Mouse (Mus musculus): ENCODE data around the gene Ak8.

Ak8 gene

DNA sequence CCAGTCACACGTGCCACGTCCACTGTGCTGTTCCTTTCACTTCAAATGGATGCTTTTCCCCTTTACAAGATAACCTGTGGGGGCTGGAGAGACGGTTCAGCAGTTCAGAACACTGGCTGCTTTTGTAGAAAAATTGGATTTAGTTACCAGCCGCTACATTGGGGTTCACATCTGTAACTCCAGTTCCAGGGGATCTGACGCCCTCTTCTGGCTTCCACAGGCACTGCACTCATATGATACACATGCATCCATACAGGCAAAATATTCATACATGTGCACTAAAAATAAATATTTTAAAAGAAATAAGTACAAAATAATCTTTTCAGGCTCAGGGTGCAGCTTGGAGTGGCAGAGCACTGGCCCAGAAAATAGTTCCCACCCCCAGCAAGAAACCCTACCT, 94.7 kb downstream of the Ak8 start:
- no peak for DNase-seq (ENCODE audit: low spot score in 2 of 2)

DNA sequence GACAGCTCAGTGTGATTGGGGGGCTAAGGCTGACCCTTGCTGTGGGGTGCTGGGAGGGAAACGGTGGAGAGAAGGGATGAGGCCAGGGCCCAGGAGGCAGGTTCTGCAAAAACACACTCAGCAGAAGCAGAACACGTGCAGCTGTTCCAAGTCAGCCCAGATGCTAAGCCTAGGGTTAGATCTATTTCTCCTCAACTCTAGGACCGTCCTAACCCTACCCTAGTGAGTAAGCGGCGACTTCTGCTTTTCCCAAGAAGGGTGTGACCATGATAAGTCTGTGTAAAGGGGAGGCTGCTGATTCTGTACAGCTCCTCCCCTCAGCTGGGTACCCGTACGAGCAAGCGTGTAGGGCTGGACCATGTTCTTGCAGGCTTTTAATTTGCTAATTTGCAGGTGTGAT, 96.3 kb downstream of the Ak8 start:
- DNase-seq (ENCODE audit: low spot score in 2 of 2): no peak

DNA sequence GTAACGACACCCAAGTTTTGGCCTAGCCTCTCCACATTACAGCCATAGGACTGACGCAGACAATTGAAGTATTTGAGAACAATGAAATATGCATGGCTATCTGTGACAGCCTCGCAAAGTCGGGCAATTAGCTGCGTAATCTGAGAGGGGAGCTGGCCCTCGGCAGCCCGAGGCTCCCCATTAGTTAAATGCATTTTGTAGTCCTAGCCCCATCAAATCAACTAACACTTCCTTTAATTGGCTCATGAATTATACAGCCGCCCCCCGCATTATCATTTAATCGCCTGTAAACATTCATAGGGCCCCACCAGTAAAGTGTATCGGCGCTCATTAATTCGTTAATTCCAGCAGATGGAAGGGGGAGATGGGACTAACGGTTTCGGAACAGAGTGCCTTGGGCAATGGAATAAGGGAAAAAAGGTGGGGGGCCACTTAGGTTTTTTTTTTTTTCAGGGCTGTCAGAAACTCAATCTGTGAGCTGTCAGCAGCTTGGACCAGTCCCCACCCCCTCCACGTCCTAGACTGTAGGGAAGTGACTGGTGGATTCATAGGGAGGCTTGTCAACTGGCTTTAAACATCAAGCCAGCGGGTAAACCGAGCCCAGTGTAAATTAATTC, 97.6 kb downstream of the Ak8 start:
- no peak for DNase-seq (ENCODE audit: low spot score in 2 of 2)

DNA sequence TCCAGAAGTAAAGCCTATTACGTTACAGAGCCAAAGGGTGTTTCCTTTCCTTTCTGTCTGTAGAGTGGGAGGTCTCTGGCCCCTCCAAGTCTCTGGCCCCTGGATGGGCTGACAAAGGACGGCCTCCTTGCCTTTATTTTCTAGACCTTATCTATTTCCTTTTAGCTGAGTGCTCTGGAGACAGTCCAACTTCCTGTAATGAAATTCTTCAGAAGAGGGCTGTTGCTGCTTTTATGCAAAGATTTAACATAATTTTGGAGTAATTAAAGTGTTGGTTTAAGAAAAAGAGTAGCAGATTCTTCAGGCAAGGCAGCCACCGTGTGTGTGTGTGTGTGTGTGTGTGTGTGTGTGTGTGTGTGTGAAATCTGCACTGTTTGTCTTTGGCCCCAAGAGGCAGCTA, 98.4 kb downstream of the Ak8 start:
- no peak for DNase-seq (ENCODE audit: low spot score in 2 of 2)

DNA sequence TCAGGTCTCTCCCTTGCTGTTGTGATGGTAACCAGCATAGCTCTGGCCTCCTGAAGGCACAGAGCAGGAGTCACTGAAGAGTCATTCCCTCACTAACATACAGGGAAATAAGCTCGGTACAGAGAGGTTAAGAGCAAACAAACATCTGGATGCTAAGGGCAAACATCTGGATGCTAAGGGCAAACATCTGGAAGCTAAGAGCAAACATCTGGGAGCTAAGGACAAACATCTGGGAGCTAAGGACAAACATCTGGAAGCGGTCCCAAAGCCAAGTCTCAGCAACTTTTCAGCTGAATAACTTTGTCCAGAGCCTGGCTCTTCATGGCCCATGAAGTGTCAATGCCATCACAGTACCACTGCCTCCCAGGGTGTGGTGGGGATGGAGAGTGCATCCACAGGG, 99.6 kb downstream of the Ak8 start:
- no peak for DNase-seq (ENCODE audit: low spot score in 2 of 2)

DNA sequence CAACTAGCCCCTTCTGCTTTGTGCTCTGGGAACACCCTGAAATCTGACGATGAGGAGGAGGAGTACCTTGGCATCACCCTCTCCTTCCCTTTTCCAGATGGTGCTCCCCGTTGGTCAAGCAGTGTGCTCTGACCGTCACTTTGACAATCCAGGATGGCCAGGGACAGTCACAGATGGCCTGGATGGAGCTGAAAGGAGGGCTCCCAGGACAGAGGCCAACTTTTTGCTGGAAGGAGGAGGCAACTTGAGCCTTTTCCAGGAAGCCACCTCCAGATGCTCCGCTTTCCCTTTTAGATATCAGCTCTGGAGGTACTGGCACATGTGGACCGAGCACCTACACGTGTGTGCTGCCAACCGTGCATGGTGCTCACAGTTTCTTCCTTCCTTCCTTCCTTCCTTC, 103.4 kb downstream of the Ak8 start:
- DNase-seq (ENCODE audit: low spot score in 2 of 2): peak in 1 of 2 experiments; percentile 19

DNA sequence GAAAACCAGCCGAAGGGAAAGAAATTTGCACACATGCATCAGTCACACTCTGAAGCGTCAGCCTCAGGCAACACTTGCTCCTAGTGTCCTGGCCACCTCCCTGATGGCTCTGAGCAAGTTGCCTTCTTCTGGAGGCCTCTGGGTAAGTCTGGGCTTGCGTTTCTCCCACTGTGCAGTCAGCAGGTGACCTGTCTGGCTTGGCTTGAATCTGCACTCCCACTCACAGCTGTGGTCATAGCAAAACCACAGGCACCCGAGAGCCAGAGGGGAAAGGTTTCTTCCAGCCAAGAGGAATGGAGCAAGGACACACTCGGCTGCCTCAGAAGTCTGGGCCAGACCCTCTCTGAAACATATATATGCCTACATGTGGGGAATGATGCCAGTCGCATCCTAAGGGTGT, 108.9 kb downstream of the Ak8 start:
- no peak for DNase-seq (ENCODE audit: low spot score in 2 of 2)

DNA sequence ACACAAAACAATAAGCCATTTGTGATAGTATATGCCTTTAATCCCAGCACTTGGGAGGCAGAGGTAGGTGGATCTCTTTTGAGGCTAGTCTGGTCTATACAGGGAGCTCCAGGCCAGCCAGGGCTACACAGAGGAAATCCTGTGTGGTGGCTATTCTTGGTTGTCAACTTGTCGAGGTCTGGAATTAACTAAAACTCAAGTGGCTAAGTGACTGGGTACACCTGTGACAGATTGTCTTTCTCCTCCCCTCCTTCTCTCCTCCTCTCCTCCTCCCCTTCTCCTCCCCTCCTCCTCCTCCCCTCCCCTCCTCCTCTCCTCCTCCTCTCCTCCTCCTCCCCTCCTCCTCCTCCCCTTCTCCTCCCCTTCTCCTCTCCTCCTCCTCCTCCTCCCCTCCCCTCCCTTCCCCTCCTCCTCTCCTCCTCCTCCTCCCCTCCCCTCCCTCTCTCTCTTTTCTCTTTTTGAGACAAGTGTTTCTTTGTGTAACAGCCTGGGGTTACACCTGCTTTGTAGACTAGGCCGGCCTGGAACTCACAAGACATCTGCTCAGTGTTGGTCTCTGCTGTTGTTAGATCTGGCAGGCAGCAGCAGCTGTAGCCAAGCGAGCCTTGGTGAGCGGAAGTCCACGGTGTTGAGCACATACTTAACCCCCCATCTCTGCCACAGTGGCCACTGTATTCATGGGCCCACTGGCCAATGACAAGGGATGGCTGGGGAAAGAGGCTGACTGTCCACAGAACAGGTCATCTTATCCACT, 110.5 kb downstream of the Ak8 start:
- DNase-seq (ENCODE audit: low spot score in 2 of 2): no peak

DNA sequence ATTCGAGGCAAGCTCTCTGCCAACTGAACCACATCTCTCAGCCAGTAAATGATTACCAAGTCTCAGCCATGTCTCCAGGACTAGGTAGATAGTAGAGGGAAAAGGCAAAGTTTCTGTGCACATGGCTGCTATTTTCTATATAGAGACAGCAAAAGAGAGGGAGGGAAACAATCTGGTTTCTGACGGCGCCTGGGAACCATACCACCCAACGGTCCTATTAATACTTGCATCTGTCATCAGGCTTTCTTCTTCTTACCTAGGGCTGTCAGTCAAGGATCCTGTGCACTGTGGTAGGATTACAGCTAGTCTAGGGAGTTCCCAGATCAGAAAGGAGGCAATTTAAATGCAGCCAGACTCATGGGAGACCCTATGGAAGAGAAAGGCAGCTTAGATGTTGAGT, 118.9 kb downstream of the Ak8 start:
- peak in 1 of 2 experiments; percentile 16 for DNase-seq (ENCODE audit: low spot score in 2 of 2)

DNA sequence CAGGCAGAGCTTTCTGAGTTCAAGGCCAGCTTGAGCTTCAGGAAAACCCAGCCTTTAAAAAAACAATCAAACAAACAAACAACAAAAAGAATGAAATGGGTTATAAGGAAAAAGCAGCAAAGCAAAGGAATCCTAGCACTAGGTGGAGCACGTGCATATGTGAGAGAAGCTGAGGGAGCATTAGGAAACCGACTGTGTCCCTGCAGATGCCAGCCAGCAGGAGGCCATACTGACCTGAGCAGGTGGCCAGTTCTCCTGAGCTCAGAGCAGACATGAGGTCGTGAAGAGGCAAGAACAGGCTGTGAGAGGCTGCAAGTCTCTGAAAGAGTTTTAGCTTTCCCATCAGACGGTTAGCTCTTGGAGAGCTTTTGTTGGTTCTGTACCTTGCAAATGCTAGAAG, 129.3 kb downstream of the Ak8 start:
- no peak for DNase-seq (ENCODE audit: low spot score in 2 of 2)

DNA sequence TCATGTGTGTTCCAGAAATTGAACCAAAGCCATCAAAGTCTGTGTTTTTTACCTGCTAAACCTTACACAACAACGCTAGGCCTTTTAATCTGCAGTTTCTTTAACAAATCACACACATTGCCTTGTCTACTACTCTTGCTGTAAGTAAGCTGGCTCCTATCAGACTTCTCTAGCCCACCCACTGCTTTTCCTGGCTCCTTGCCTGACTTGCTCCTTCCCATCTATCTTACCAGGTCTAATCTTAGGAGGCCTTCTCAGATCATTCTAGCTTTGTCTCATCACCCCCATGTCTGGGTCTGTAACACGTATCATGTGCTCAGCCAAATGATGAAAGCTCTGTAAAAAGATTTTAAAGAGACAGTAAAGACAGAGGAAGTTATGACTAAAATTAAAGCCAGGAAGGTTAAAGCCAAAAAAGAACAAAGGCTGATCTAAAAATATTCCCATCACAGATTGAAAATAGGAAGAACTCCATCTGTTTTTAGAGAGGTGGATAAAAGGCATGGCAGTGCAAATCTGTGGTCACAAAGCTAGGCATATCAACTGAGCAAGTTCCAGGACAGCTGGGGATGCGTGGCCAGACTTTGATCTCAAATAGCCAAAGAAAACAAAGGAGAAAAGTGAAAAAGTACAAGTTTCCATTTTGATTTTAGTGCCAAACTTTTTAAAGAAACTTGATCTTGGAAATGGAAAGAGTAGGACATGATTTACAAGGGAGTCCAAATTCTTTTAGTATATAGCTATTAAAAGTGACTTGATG, 136.4 kb downstream of the Ak8 start:
- DNase-seq (ENCODE audit: low spot score in 2 of 2): no peak

DNA sequence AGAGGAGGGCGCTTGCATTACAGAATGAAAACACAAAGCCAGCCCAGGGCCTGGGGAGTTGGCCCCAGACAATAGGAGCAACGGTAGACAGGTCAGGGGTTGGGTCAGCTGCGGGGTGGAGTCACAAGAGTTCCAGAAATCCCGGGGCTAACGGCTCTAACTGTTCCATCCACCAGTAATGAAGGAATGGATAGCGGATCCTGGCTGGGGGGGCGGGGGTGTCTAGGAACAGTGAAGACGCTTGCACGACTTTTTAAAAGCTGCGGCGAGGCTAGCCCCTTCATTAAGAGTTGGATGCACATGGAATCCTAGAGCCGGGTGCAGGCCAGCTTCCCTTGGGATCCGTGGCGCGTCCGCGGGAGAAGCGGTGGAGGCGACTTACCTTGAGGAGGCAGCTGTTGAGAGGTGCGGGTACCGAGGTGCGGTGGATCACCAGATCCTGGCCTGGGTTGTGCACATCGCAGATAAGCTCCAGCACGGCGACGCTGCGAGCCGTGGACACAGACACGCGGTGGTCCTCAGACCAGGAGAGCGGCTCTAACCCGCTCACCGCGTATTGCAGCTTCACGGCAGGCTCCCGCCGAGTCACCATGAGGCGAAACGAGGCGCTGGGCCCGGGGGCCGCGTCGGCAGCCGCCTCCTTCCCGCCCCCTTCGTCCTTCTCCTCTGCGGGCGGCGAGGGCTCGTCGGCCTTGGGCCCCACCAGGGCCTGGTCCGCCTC, 139.7 kb downstream of the Ak8 start:
- peak in 1 of 2 experiments; percentile 4 for DNase-seq (ENCODE audit: low spot score in 2 of 2)

DNA sequence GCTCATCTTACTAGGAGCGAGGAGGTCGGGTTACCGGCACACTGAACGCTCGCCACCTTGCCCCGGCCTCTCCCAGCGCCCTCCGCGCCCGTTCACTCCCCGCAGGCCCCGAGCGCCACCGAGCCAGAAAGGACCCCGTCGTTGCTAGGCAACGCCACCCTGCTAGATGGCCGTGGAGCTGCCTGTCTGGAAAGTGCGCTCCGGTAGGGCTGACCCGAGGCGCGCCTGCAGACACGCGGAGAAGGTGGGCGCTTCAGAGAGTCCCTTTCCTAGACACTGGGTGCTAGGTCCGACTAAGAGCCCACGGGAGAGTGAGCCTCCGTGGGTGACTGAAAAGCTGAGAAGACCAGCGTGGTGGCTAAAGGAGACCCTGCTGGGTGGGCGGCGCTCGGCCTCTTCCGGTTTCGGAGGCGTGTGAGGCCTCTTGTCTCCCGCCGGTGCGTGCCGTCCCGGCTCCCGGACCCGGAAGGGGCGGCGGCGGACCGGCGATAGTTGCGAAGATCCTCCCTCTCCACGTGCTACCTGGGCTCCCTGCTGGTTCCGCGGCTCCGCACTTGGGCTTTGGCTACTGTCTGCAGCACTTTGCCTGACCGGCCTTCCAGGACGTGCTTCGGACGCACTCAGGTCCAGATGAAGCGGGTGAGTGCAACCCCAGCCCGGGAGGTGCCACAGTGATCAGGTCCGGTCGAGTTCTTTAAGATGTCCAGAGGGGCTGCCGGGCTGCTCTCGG, 140.4 kb downstream of the Ak8 start, which contains the start of the genes Gtf3c4 and Ddx31:
TSS of gene Gtf3c4 (minus strand) at position 139 of the 730 bp plus-strand sequence.
TSS of gene Ddx31 (plus strand) at position 185 of the 730 bp plus-strand sequence.
- peak; percentile 89 to 90 for DNase-seq (ENCODE audit: low spot score in 2 of 2)

DNA sequence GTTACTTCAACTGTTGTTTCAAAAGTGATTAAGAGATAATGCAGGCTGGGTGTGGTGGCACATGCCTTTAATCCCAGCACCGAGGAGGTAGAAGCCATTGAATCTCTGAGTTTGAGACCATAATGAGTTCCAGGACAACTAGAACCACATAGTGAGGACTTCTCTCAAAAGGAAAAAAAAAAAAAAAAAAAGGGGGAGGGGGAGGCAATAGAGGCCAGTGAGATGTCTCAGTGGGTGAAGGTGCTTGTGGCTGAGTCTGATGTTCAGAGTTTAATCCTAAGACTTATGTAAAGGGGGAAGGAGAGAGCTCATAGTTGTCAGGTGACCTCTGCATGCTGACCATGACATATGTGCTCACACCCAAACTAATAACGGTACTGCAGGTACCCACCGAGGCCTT, 142.1 kb downstream of the Ak8 start:
- no peak for DNase-seq (ENCODE audit: low spot score in 2 of 2)

DNA sequence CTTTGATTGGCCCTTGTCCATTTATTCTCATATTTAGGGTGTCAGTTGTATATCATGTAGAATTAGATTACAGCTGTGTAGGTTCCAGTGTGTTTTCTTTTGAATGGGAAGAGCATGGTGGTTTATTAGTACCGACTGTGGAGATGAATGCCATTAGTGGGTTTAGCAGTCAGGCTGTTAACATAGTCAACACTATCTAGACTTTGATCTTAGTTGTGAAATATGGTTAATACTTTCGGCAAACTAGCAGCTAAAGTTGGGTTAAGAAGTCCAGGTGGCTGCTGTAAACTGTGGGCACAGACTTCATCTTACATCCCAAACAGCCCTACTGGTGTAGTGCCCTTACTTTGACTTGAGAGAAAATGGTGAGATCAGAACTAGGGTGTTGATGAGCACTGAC, 148.9 kb downstream of the Ak8 start:
- DNase-seq (ENCODE audit: low spot score in 2 of 2): no peak

DNA sequence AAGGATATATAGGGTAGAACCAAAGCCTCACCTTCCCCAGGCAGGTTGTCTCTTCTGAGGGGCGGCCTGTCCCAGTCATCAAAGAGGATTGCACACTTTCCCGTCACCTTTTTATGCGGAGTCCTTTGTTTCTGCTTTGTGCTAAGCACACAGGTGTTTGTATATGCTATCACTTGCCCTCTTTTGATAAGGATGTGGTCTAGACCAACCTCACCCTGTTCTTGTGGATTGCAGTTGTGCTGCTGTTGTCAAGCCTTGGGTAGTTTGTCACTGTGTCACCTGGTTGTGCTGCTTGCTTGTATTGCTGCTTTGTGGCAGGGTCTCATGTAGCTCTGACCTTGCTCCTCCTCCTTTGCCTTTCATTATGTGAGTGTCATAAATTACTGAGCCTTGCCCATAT, 152.6 kb downstream of the Ak8 start:
- DNase-seq (ENCODE audit: low spot score in 2 of 2): no peak

DNA sequence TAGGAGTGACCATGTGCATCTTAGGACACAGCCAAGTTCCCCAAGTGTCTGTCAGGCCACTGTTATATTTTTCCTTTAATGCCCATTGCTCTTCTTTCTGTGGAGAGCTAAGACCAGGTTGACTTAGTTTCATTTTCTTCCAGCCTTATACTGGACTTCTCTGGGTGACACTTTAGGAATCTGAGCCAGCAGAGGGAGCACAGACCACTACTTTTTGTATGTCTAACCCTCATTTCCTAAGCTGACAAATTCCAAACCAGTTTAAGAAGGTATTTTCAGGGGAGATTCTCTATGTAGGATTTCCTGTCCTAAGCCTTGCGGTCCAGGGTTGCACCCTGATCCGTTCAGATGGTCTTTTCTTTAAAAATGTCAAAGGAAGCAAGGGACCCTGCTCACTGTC, 155.8 kb downstream of the Ak8 start:
- DNase-seq (ENCODE audit: low spot score in 2 of 2): no peak

DNA sequence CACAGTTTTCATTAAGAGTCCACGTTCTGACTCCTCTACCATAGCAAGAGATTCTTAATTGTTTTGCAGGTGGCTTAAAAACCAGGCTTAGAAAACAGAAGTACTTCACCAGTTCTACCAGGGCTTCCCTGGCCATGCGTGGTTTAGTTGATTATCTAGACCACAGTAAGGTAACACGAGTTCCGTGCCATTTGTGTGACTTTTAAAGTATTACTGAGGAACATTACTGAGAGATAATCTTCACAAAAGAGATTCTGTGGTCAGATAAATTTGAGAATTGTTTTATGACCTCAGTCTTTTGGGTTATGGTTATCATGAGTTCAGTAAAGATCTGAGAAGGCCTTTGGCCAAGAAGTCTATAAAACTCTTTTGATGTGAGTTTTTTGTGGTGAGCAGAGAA, 159.3 kb downstream of the Ak8 start:
- DNase-seq (ENCODE audit: low spot score in 2 of 2): no peak

DNA sequence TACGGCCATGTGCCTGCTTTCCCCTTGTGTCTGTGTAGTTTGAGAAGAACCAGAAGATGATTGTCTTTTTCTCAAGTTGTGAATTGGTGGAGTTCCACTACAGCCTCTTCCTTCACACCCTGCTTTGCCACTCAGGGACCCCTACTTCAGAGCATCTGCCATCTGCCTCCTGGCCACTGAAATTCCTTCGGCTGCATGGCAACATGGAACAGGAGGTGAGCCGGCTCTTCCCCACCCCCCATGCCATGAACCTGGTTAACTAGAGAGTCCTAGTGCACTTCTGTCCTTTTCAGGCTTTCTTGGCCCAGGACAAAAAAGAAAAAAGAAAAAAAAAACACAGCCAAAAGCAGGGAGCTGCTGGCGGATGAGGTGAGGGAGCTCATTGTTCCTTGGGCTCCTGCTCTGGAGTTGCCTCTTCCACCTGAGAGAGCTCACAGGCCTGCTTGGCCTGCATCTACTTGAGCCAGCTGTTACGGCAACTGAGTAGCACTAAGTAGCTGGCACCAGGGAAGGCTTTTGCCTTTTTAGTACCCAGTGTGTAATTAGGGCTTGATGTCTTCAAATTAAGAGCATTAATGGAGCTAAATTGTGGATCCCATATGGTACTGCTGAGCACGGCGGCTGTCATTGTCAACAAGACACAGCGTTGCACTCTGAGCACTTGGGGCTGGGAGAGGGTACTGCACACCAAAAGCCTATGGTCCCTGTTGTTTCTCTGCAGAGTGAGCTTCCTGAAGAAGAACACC, 160.9 kb downstream of the Ak8 start:
- DNase-seq (ENCODE audit: low spot score in 2 of 2): no peak

Data from right cerebral cortex, postnatal 36 days (tissue).